Mouse (Mus musculus): ENCODE data around the gene Zfp575.
"Not testable (repeated sequence)": the region's sequence is repeated elsewhere in the genome, so short reads cannot be mapped to it uniquely, and the experiment has no call there.

The Zfp575 gene

DNA sequence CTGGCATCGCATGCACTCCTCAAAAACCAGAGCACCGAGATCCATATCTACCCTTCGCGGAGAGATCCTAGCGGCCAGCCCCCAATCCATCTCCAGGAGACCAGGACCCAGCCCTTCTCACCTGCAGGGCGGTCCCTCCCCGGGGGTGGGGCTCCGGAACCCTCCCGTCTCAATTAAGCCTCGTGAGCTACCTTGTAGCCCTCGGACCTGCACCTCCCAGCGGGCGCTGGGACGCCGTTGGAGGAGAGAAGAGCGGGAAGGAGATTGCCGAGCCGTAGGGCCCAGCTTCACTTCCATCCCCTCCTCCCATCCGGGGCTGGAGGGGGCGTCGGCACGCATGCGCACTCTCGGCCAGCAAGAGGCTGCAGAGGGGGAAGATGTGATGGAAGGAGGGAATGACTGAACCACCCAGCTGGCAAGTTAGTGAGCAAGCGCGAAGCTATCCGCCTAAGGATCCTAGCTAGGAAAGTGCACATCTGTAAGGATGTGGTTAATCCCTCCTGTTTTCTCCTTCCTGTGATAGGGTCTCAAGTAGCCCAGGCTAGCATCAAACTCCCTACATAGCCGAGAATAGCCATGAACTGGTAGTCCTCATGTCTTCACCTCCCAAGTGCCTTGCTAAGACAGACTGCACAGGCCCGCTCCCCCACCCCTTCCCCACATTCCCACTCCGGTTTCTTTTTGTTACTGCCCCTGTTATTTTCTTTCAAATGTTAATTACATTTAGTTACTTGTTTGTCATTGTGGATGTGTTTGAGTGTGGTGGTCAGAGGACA, at the start of gene Zfp575, which contains the start of gene Ethe1:
Gene Zfp575 (minus strand): TSS at position 312 of the 776 bp plus-strand sequence.
Gene Ethe1 (plus strand): TSS at position 214 of the 776 bp plus-strand sequence.
- peak in 1 of 2 experiments; percentile 61 for DNase-seq

GRCm38 (mm10) chr7:24637046-24637445, 49.6 kb upstream of the Zfp575 start:
- DNase-seq, result no peak

DNA sequence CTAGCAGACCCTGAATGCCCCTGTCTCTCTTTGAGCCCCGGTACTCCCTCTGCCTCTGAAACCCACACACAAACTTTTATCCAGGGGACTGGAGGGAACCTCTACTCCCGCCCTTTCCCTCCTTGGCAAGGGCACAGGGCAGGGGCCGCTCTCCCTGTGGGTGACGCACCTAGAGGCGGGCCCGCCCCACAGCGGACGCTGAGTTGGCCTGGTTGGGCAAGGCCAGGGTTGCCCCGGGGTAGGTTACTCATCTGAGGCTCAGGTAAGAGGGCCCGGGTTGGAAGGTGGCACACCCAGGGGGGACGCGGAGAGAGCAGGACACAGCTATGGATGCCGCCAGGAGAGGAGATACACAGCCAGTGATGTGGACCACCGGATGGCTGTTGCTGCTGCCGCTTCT, 48.8 kb upstream of the Zfp575 start, which contains the start of gene Lypd3:
Gene Lypd3 (plus strand): TSS at position 287 of the 400 bp plus-strand sequence.
- DNase-seq, result no peak

GRCm38 (mm10) chr7:24630116-24630880, 42.9 kb upstream of the Zfp575 start:
- no peak for DNase-seq

GRCm38 (mm10) chr7:24629672-24630071, 42.2 kb upstream of the Zfp575 start:
- no peak for DNase-seq

DNA sequence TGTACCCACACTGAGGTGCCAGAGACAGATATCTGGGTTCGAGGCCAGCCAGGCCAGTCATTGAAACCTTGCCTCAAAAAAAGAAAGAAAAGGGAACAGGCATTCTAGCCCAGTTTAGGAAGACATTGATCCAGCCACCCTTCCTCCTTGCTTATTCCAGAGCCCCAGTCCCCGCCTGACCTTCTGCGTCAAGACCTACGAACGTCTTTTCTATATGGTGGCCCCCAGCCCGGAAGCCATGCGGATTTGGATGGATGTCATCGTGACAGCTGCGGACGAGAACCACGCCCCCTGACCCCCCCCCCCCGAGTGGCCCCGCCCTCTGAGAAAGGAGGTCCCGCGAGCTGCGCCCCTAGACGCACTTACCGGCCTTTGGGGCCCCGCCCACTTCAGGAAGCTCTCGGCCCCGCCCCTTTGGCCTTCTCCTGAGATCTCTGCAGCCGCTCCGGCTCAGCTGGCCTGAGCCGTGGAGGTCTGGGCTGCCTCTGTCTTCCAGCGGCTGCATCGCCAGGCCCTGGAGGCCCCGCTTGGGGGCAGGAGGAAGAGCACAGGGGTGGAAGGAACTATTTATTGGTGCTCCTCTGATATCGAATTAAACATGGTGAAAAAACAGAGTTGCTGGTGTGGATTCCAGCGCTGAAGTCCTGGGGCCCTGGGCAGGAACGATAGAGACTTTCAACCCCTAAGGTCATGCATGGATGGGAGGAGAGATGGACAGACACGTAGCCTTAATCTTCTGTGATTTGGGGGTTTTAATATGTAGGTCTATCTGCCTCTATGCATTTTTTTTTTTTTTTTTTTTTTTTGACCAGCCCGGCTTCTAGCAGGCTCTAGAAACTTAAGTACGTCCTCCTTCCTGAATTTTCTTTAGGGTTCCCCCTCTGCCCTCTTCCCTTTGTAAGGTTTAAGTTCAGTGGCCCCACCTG, 41.5 kb upstream of the Zfp575 start:
- peak; percentile 71 to 79 for DNase-seq

DNA sequence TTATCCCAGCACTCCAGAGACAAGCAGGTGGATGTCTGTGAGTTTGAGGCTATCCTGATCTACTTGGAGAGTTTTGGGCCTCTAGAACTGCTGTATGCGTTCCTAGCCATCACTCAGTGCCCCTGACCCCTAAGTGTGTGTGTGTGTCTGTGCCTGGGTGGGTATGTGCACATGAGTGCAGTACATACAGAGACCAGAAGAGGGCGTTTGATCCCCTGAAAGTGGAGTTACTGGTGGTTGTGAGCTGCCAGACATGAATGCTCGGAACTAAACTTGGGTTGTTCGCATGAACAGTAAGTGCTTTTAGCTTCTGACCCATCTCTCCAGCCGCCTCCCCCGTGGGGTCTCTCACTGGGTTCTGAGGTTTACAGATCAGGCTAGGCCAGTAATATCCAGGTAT, 35.5 kb upstream of the Zfp575 start:
- DNase-seq, result no peak

GRCm38 (mm10) chr7:24621193-24621592, 33.8 kb upstream of the Zfp575 start:
- DNase-seq, result no peak

- DNase-seq, result no peak
Measured at GRCm38 (mm10) chr7:24619671-24620397, 32.4 kb upstream of the Zfp575 start.

DNA sequence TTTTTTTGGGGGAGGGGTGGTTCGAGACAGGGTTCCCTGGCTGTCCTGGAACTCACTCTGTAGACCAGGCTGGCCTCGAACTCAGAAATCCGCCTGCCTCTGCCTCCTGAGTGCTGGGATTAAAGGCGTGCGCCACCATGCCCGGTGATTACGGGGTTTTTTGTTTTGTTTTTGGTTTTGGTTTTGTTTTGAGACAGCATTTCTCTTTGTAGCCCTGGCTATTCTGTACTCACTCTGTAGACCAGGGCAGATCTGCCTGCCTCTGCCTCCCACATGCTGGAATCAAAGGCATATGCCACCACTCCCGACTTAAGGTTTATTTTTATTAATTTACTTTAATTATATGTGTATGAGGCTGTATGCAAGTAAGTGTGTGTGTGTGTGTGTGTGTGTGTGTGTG, 30.9 kb upstream of the Zfp575 start:
- DNase-seq, result not testable (repeated sequence)

- no peak for DNase-seq
Measured at GRCm38 (mm10) chr7:24617763-24618162, 30.3 kb upstream of the Zfp575 start.

DNA sequence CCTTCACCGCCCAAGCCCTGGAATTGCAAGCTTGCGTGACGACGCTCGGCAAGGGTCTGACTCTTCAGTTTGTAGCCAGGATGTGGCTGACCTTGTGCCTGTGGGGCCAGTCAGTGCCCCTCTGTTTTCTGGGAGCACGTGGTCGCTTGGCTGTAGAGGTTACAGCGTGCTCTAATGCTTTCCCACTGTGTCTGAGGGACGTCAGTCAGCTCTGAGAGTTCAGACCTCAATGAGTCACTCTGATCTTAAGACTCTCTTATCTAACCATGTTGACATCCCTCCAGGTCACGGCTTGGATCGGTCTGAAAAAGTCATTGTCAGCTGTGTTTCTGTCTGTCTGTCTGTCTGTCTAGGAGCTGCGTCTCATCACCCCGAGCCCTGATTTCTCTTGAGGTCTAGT, 27.4 kb upstream of the Zfp575 start:
- DNase-seq, result no peak

DNA sequence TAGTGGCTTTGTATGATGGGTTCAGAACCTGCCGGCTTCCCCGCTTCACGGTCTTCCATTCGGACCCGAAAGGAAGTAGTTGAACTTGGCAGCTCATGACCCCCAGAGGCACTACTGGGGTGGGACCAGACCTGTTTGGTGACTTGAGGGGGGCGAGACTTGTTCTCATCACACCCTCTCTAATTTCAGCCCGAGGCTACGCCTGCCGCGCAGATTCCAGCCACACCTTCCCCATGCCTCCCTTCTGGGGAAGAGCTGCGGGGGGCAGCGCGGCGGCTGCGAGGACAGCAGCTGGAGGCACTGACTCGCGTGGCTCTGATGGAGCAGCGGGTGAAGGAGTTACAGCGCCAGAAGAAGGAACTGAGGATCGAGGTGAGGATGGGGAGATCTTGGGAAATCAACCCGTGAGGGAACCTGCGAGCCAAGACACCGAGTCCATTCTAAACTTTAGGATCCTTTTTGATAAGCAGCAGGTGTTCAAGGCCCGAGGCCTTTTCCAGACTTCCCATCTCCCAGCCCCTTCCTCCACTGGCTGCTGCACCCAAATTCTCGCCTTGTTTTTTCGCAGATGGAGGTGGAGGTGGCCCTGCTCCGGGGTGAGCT, 25.0 kb upstream of the Zfp575 start:
- DNase-seq, result no peak

DNA sequence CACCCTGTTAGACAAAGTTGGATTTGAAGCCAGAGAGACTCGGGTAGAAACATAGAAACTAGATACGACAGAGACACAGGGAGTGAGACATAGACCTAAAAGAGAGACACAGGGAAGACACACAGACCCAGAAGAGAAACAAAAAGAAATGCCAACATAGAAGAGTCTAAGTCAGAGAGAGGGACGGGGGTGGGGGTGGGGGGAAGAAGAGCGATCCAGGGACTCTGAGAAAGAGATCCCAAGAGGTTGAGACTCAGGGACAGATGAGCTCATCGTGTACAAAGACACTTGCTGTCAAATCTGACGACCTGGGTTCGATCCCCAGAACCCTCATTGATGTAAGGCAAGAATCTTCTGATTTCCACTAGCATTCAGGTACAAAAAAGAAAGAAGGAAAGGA, 24.3 kb upstream of the Zfp575 start:
- DNase-seq, result no peak

DNA sequence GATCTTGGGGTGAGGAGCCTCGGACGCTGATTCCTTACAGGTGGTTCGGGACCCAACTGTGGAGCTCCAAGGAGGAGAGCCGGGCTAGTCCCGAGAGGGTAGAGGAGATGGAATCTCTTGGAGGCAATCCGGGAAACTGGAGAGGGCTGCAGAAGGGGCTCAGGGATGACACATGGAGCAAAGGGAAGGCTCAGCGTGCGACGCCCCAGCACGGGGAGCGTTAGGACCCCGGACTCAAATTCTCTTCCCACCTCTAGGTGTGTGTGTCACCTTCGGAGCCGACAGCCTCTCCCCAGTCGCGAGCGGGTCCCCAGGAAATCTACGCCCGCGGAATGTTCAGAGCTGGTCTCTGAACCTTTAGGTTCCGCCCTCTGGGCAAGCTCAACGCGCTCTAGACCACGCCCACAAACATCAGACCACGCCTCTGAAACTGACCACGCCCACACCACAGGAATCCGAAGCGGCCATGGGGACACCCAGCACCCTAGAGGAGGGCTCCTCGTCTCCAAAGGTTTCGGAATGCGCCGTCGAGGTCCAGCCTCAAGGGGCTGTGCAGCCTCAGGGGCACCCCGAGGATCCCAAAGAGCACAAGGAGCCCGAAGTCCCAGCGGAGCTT, 23.5 kb upstream of the Zfp575 start:
- peak; percentile 88 to 93 for DNase-seq

DNA sequence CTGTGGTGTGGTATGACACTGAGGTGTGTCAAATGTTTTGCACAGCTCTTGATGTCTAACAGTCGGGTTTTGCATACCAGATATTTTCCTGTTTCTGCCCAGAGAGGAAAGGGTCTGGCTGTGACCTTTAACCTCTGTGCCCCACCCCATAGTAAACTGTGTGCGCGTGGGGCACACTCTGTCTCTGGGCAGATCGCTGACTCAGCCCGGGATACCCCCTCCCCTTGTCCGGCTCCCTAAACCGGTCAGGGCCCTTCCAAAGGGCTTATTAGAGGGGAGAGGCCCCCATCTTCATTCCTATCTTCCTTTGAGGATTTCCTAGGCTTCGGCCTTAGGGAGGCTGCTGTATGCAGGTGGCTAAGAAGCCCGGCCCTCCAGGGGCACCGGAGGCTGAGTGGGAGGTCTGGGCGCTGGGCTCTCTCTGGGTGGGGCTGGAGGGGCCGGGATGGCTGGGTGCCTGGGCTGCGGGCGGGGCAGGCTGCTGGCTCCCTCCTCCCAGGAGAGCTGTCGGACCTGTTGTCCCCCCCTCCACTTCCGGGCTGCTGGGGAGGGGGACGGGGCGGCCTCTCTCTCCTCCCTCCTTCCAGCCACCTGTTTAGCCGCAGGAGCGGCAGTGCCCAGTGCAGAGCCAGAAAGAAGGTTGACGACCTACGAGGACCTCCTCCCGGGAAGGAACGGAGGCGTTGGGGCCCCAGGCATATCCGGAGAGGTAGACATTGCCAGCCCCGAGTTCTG, 22.9 kb upstream of the Zfp575 start, which contains the start of gene Phldb3:
Gene Phldb3 (plus strand): TSS at position 620 of the 735 bp plus-strand sequence.
- DNase-seq, result peak; percentile 59 to 70

GRCm38 (mm10) chr7:24608561-24608960, 21.1 kb upstream of the Zfp575 start:
- DNase-seq, result peak; percentile 52 to 77

DNA sequence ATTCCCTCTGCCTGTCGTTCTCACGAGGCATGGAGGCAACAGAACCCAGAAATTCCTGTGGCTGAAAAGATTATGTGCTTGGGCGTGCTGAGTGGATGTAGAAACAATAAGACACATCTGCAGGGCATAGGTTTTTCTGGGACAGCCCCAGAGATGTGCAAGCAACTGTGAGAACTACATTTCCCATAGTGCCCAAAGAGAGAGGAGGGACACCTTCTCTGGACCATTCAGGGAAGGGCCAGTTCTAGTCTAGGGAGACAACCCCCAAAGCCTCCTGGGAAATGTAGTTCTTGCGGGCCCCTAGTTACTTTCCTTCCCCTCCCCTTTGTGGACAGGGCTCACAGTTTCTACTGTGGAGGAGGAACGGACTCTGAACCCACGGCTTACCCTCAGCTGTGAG, 20.6 kb upstream of the Zfp575 start:
- DNase-seq, result peak; percentile 66 to 82

- DNase-seq, result no peak
Measured at GRCm38 (mm10) chr7:24606046-24606445, 18.6 kb upstream of the Zfp575 start.

DNA sequence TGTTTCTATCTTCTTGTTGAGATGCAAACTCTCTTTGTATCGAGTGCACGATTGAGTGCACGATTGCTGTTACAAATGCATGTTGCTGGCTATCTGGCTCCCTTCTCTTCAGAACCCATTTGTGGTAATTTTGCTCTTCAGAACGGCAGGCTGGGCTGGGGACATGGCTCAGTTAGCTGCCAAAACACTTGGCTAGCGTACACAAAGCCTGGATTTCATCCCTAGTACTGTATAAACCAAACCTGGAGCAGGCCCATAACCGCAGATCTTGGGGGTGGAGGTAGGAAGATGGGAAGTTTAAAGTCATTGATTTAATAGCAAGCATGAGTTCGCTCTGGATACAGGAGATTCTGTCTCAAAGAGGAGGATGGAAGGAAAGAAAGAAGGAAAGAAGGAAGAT, 18.1 kb upstream of the Zfp575 start:
- DNase-seq, result no peak

Data from thymus, adult 18-20 months (tissue).